Mouse (Mus musculus): Measurements from ENCODE around the gene A230072I06Rik. TPM values are rescaled to one million over a fixed set of nuclear protein-coding genes. Genes with fewer than 3 reads are reported as not detected.

The A230072I06Rik gene
- polyA plus RNA-seq (2014; fragmentation: Nextera tagmentation; extraction: Ambion mirVana), result not detected in 2 replicates

GRCm38 (mm10) chr8:12278663-12279312 is at the start of gene A230072I06Rik:
Gene A230072I06Rik (plus strand): TSS chr8:12278819.
- peaks cover 3% of the 10 kb centered on the region; the same call in 1 of the 2 replicates for H3K27me3 ChIP-seq (ENCODE audit: control insufficient read depth, insufficient read depth, low read length)
- H3K9me3 ChIP-seq (ENCODE audit: control insufficient read depth, low read length), result no peaks in the 10 kb centered on the region
- H3K4me3 ChIP-seq (ENCODE audit: low read depth, low read length), result no peak within 1 kb of the TSS
- H3K36me3 ChIP-seq (ENCODE audit: control insufficient read depth, insufficient read depth, low read length), result no peaks in the 10 kb centered on the region
- ATAC-seq (ENCODE audit: low read depth), result no peak
- H3K9ac ChIP-seq (replicated peaks; ENCODE audit: low read depth, low read length), result no peak within 1 kb of the TSS
- H3K4me1 ChIP-seq (ENCODE audit: control insufficient read depth, insufficient read depth, low read length), result no peaks in the 10 kb centered on the region
- H3K4me2 ChIP-seq (ENCODE audit: low read depth, low read length), result no peak within 1 kb of the TSS
- H3K27ac ChIP-seq (ENCODE audit: low read depth, low read length), result no peak within 1 kb of the TSS
- WGBS, result 31% methylated on average over 12 of the region's 12 CpGs

GRCm38 (mm10) chr8:12234039-12234438 is 44.6 kb upstream of the A230072I06Rik start:
- Histone ChIP-seq H3K9ac (replicated peaks; ENCODE audit: low read depth, low read length) (no peak overlapping the region), H3K4me2 (ENCODE audit: low read depth, low read length) (no peak overlapping the region), H3K4me1 (ENCODE audit: control insufficient read depth, insufficient read depth, low read length) (no peaks in the 10 kb centered on the region), H3K27me3 (ENCODE audit: control insufficient read depth, insufficient read depth, low read length) (no peaks in the 10 kb centered on the region; the same call in 1 of the 2 replicates), H3K36me3 (ENCODE audit: control insufficient read depth, insufficient read depth, low read length) (no peaks in the 10 kb centered on the region), H3K9me3 (ENCODE audit: control insufficient read depth, low read length) (no peaks in the 10 kb centered on the region), H3K4me3 (ENCODE audit: low read depth, low read length) (no peak overlapping the region), H3K27ac (ENCODE audit: low read depth, low read length) (no peak overlapping the region)
- no peak; the same call in 1 of the 2 replicates for ATAC-seq (ENCODE audit: low read depth)
- 22% methylated on average over 11 of the region's 11 CpGs for WGBS

- H3K4me3 ChIP-seq (ENCODE audit: low read depth, low read length), result no peak overlapping the region
- no peak overlapping the region for H3K27ac ChIP-seq (ENCODE audit: low read depth, low read length)
- no peak overlapping the region for H3K9ac ChIP-seq (replicated peaks; ENCODE audit: low read depth, low read length)
- no peak overlapping the region for H3K4me2 ChIP-seq (ENCODE audit: low read depth, low read length)
- H3K9me3 ChIP-seq (ENCODE audit: control insufficient read depth, low read length), result no peaks in the 10 kb centered on the region
- H3K27me3 ChIP-seq (ENCODE audit: control insufficient read depth, insufficient read depth, low read length), result no peaks in the 10 kb centered on the region
- no peaks in the 10 kb centered on the region for H3K36me3 ChIP-seq (ENCODE audit: control insufficient read depth, insufficient read depth, low read length)
- ATAC-seq (ENCODE audit: low read depth), result no peak
- WGBS, result 60% methylated on average over 7 of the region's 7 CpGs
- no peaks in the 10 kb centered on the region for H3K4me1 ChIP-seq (ENCODE audit: control insufficient read depth, insufficient read depth, low read length)
These were observed 39.8 kb upstream of the A230072I06Rik start for GRCm38 (mm10) chr8:12238775-12239174.

GRCm38 (mm10) chr8:12240143-12240542 is 38.5 kb upstream of the A230072I06Rik start:
- Histone ChIP-seq H3K4me1 (ENCODE audit: control insufficient read depth, insufficient read depth, low read length) (no peaks in the 10 kb centered on the region), H3K36me3 (ENCODE audit: control insufficient read depth, insufficient read depth, low read length) (no peaks in the 10 kb centered on the region), H3K27ac (ENCODE audit: low read depth, low read length) (no peak overlapping the region), H3K9ac (replicated peaks; ENCODE audit: low read depth, low read length) (no peak overlapping the region), H3K4me2 (ENCODE audit: low read depth, low read length) (no peak overlapping the region), H3K4me3 (ENCODE audit: low read depth, low read length) (no peak overlapping the region), H3K9me3 (ENCODE audit: control insufficient read depth, low read length) (no peaks in the 10 kb centered on the region), H3K27me3 (ENCODE audit: control insufficient read depth, insufficient read depth, low read length) (no peaks in the 10 kb centered on the region)
- 48% methylated on average over 9 of the region's 9 CpGs for WGBS
- no peak for ATAC-seq (ENCODE audit: low read depth)

- ATAC-seq (ENCODE audit: low read depth), result no peak
- H3K4me3 ChIP-seq (ENCODE audit: low read depth, low read length), result no peak overlapping the region
- H3K4me1 ChIP-seq (ENCODE audit: control insufficient read depth, insufficient read depth, low read length), result no peaks in the 10 kb centered on the region
- H3K9ac ChIP-seq (replicated peaks; ENCODE audit: low read depth, low read length), result no peak overlapping the region
- no peaks in the 10 kb centered on the region for H3K9me3 ChIP-seq (ENCODE audit: control insufficient read depth, low read length)
- no peak overlapping the region for H3K4me2 ChIP-seq (ENCODE audit: low read depth, low read length)
- no peaks in the 10 kb centered on the region for H3K27me3 ChIP-seq (ENCODE audit: control insufficient read depth, insufficient read depth, low read length)
- WGBS, result 94% methylated on average over 1 of the region's 1 CpGs
- H3K27ac ChIP-seq (ENCODE audit: low read depth, low read length), result no peak overlapping the region
- H3K36me3 ChIP-seq (ENCODE audit: control insufficient read depth, insufficient read depth, low read length), result no peaks in the 10 kb centered on the region
These were observed 34.9 kb upstream of the A230072I06Rik start for GRCm38 (mm10) chr8:12243746-12244145.

GRCm38 (mm10) chr8:12259890-12260289 is 18.7 kb upstream of the A230072I06Rik start:
- H3K36me3 ChIP-seq (ENCODE audit: control insufficient read depth, insufficient read depth, low read length), result no peaks in the 10 kb centered on the region
- H3K9ac ChIP-seq (replicated peaks; ENCODE audit: low read depth, low read length), result no peak overlapping the region
- no peak overlapping the region for H3K4me3 ChIP-seq (ENCODE audit: low read depth, low read length)
- no peak for ATAC-seq (ENCODE audit: low read depth)
- H3K27me3 ChIP-seq (ENCODE audit: control insufficient read depth, insufficient read depth, low read length), result no peaks in the 10 kb centered on the region; the same call in 1 of the 2 replicates
- H3K4me2 ChIP-seq (ENCODE audit: low read depth, low read length), result no peak overlapping the region
- no peaks in the 10 kb centered on the region for H3K9me3 ChIP-seq (ENCODE audit: control insufficient read depth, low read length)
- H3K27ac ChIP-seq (ENCODE audit: low read depth, low read length), result no peak overlapping the region
- WGBS, result 81% methylated on average over 2 of the region's 2 CpGs
- no peaks in the 10 kb centered on the region for H3K4me1 ChIP-seq (ENCODE audit: control insufficient read depth, insufficient read depth, low read length)

GRCm38 (mm10) chr8:12260476-12261029 is 18.1 kb upstream of the A230072I06Rik start:
- ATAC-seq (ENCODE audit: low read depth), result no peak
- Histone ChIP-seq H3K4me2 (ENCODE audit: low read depth, low read length) (no peak overlapping the region), H3K4me1 (ENCODE audit: control insufficient read depth, insufficient read depth, low read length) (no peaks in the 10 kb centered on the region), H3K27me3 (ENCODE audit: control insufficient read depth, insufficient read depth, low read length) (no peaks in the 10 kb centered on the region; the same call in 1 of the 2 replicates), H3K27ac (ENCODE audit: low read depth, low read length) (no peak overlapping the region), H3K9me3 (ENCODE audit: control insufficient read depth, low read length) (no peaks in the 10 kb centered on the region), H3K36me3 (ENCODE audit: control insufficient read depth, insufficient read depth, low read length) (no peaks in the 10 kb centered on the region), H3K4me3 (ENCODE audit: low read depth, low read length) (no peak overlapping the region), H3K9ac (replicated peaks; ENCODE audit: low read depth, low read length) (no peak overlapping the region)
- WGBS, result 85% methylated on average over 6 of the region's 6 CpGs

GRCm38 (mm10) chr8:12261556-12261955 is 17.1 kb upstream of the A230072I06Rik start:
- 38% methylated on average over 4 of the region's 4 CpGs for WGBS
- H3K4me3 ChIP-seq (ENCODE audit: low read depth, low read length), result no peak overlapping the region
- no peaks in the 10 kb centered on the region; the same call in 1 of the 2 replicates for H3K27me3 ChIP-seq (ENCODE audit: control insufficient read depth, insufficient read depth, low read length)
- no peak for ATAC-seq (ENCODE audit: low read depth)
- H3K4me1 ChIP-seq (ENCODE audit: control insufficient read depth, insufficient read depth, low read length), result no peaks in the 10 kb centered on the region
- H3K4me2 ChIP-seq (ENCODE audit: low read depth, low read length), result no peak overlapping the region
- no peak overlapping the region for H3K9ac ChIP-seq (replicated peaks; ENCODE audit: low read depth, low read length)
- no peaks in the 10 kb centered on the region for H3K9me3 ChIP-seq (ENCODE audit: control insufficient read depth, low read length)
- no peaks in the 10 kb centered on the region for H3K36me3 ChIP-seq (ENCODE audit: control insufficient read depth, insufficient read depth, low read length)
- no peak overlapping the region for H3K27ac ChIP-seq (ENCODE audit: low read depth, low read length)

- no peaks in the 10 kb centered on the region for H3K36me3 ChIP-seq (ENCODE audit: control insufficient read depth, insufficient read depth, low read length)
- 88% methylated on average over 8 of the region's 8 CpGs for WGBS
- H3K4me3 ChIP-seq (ENCODE audit: low read depth, low read length), result no peak overlapping the region
- no peak overlapping the region for H3K9ac ChIP-seq (replicated peaks; ENCODE audit: low read depth, low read length)
- H3K4me2 ChIP-seq (ENCODE audit: low read depth, low read length), result no peak overlapping the region
- H3K9me3 ChIP-seq (ENCODE audit: control insufficient read depth, low read length), result no peaks in the 10 kb centered on the region
- no peaks in the 10 kb centered on the region for H3K4me1 ChIP-seq (ENCODE audit: control insufficient read depth, insufficient read depth, low read length)
- no peaks in the 10 kb centered on the region; the same call in 1 of the 2 replicates for H3K27me3 ChIP-seq (ENCODE audit: control insufficient read depth, insufficient read depth, low read length)
- no peak overlapping the region for H3K27ac ChIP-seq (ENCODE audit: low read depth, low read length)
- no peak for ATAC-seq (ENCODE audit: low read depth)
These were observed 13.6 kb upstream of the A230072I06Rik start for GRCm38 (mm10) chr8:12264996-12265395.
